Mouse (Mus musculus) T-helper 2 cell (primary cell): ENCODE data around the gene Atg9b.

Source experiments
- in situ Hi-C: fragments of 300-600 bp; cut with MboI, MseI; formaldehyde crosslinking; loops from one replicate; pipeline ENCODE4 v1.15.1; 2025; ENCODE audit warnings: high pct_unique_total_duplicates

The Atg9b gene

GRCm38 (mm10) chr5:24351278-24351677 lies 40.7 kb downstream of the Atg9b start, which contains the start of gene Kcnh2:
Kcnh2 (minus strand) TSS chr5:24351604.
- in situ Hi-C loops = no loop called here

GRCm38 (mm10) chr5:24350531-24351250 lies 41.3 kb downstream of the Atg9b start:
- in situ Hi-C loops = no loop called here

- in situ Hi-C loops = no loop called here
These were observed 41.9 kb downstream of the Atg9b start for GRCm38 (mm10) chr5:24350073-24350472.

GRCm38 (mm10) chr5:24348546-24348945 lies 43.4 kb downstream of the Atg9b start:
- in situ Hi-C loops = no loop called here

GRCm38 (mm10) chr5:24348128-24348527 lies 43.8 kb downstream of the Atg9b start:
- in situ Hi-C loops = no loop called here

GRCm38 (mm10) chr5:24347186-24347875 lies 44.6 kb downstream of the Atg9b start:
- in situ Hi-C loops = no loop called here

- in situ Hi-C loops = no loop called here
These were observed 45.6 kb downstream of the Atg9b start for GRCm38 (mm10) chr5:24346313-24346712.

GRCm38 (mm10) chr5:24344477-24345051 lies 47.4 kb downstream of the Atg9b start:
- in situ Hi-C loops = no loop called here

- in situ Hi-C loops = no loop called here
These were observed 47.9 kb downstream of the Atg9b start for GRCm38 (mm10) chr5:24343977-24344436.

- in situ Hi-C loops = no loop called here
These were observed 48.6 kb downstream of the Atg9b start for GRCm38 (mm10) chr5:24343379-24343778.

GRCm38 (mm10) chr5:24342966-24343365 lies 49.0 kb downstream of the Atg9b start:
- in situ Hi-C loops = no loop called here

- in situ Hi-C loops = no loop called here
These were observed 49.6 kb downstream of the Atg9b start for GRCm38 (mm10) chr5:24342205-24342963.

GRCm38 (mm10) chr5:24337821-24338220 lies 54.1 kb downstream of the Atg9b start:
- in situ Hi-C loops = no loop called here

- in situ Hi-C loops = no loop called here
These were observed 54.6 kb downstream of the Atg9b start for GRCm38 (mm10) chr5:24337366-24337765.

GRCm38 (mm10) chr5:24335888-24336511 lies 55.9 kb downstream of the Atg9b start:
- in situ Hi-C loops = no loop called here

- in situ Hi-C loops = no loop called here
These were observed 57.2 kb downstream of the Atg9b start for GRCm38 (mm10) chr5:24334749-24335148.
